Mouse (Mus musculus) left cerebral cortex, adult 18-20 months (tissue): ENCODE measurements around the gene Adamts6. TPM values are rescaled to one million over a fixed set of nuclear protein-coding genes. Genes with fewer than 3 reads are reported as not detected.
A peak's percentile ranks its signal among the peaks of the same experiment; 100 is the strongest.

Experiments used
- DNase-seq, 2 experiments: peaks; one replicate each; pipeline ENCODE4 v3.0.0; 2021 to 2022; ENCODE audit warnings: low spot score in 2 of 2, mixed read lengths in 1 of 2
- total RNA-seq, 2 experiments: library from RNA; stranded (reverse); gene quantifications; 2 replicates each; pipeline ENCODE4 v1.2.3; 2021

The Adamts6 gene
- total RNA-seq, 2 experiments from 2014 or later: 4.9 to 5.1 TPM

GRCm38 (mm10) chr13:104453271-104453974 is 165.8 kb downstream of the Adamts6 start:
- DNase-seq: peak in 1 of 2 experiments; percentile 2

- no peak for DNase-seq
Measured at GRCm38 (mm10) chr13:104460287-104460686, 172.7 kb downstream of the Adamts6 start.

- DNase-seq: no peak
Measured at GRCm38 (mm10) chr13:104468061-104468460, 180.4 kb downstream of the Adamts6 start.

GRCm38 (mm10) chr13:104476285-104476956 is 188.8 kb downstream of the Adamts6 start:
- no peak for DNase-seq

- no peak for DNase-seq
Measured at GRCm38 (mm10) chr13:104482426-104483089, 194.9 kb downstream of the Adamts6 start.

- DNase-seq: no peak
Measured at GRCm38 (mm10) chr13:104483111-104483722, 195.6 kb downstream of the Adamts6 start.

GRCm38 (mm10) chr13:104491046-104491811 is 203.6 kb downstream of the Adamts6 start:
- no peak for DNase-seq

GRCm38 (mm10) chr13:104493466-104493993 is 205.9 kb downstream of the Adamts6 start:
- DNase-seq: no peak

GRCm38 (mm10) chr13:104494200-104494873 is 206.7 kb downstream of the Adamts6 start:
- DNase-seq: no peak

GRCm38 (mm10) chr13:104497592-104497991 is 210.0 kb downstream of the Adamts6 start:
- DNase-seq: no peak

- no peak for DNase-seq
Measured at GRCm38 (mm10) chr13:104498669-104499068, 211.0 kb downstream of the Adamts6 start.

- no peak for DNase-seq
Measured at GRCm38 (mm10) chr13:104499116-104500040, 211.7 kb downstream of the Adamts6 start.

- DNase-seq: no peak
Measured at GRCm38 (mm10) chr13:104502406-104502805, 214.8 kb downstream of the Adamts6 start.

GRCm38 (mm10) chr13:104504043-104504442 is 216.4 kb downstream of the Adamts6 start:
- DNase-seq: no peak

- no peak for DNase-seq
Measured at GRCm38 (mm10) chr13:104506165-104506875, 218.7 kb downstream of the Adamts6 start.

GRCm38 (mm10) chr13:104507671-104508070 is 220.0 kb downstream of the Adamts6 start:
- DNase-seq: no peak

- DNase-seq: no peak
Measured at GRCm38 (mm10) chr13:104509561-104510493, 222.2 kb downstream of the Adamts6 start.
